Mouse (Mus musculus): Measurements from ENCODE around the gene Tnfrsf9.

The Tnfrsf9 gene

DNA sequence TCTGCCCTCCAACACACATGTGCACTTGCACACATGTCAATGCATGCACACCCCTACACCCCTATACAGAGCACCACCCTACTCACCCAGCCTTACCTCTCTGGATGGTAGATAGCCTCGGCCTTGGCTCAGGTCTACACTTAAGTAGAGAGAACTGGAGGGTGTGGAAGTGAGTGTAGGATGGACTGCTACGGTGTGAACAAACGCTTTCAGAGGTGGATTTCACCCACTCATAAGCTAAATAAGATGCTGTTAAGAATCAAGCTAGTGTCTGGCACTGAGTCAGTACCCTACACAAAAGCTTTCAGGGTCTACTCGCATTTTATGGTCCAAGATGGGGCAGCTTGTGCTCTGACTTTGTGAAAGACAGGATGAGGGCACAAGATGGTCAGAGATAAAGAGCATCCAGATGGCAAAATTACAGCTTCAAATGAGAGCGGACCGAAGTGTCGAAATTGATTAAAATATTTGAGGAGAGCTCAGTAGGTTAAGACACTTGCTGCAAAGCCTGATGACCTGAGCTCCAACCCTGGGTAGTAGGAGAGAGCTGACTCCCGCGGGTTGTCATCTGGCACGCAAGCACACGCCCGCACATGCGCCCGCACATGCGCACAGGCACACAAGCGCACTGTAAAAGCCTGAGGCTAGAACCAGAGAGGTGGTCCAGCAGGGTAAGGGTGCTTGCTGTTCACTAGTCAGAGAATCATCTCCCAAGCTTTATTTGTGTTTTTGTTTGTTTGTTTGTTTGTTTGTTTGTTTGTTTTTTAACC is 23.1 kb downstream of the Tnfrsf9 start:
- peak; percentile 14 for DNase-seq

DNA sequence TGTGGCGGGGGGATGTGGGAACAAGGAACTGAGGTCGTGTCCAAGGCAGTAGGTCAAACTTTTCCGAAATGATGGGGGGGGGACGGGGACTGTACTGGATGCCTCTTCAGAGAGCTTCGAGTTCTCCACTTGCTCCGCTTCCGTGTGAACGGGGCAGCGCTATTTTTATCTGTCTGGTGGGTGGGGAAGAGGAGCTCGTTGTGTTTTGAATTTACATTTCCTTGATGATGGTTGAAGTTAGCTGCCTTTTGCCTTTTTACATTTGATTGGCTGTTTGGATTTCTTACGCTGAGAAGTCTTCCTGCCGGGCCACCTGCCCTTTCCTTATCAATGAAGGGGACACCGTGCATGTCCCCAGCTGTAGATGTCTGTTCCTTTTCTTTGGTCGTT is 23.7 kb downstream of the Tnfrsf9 start:
- no peak for DNase-seq

DNA sequence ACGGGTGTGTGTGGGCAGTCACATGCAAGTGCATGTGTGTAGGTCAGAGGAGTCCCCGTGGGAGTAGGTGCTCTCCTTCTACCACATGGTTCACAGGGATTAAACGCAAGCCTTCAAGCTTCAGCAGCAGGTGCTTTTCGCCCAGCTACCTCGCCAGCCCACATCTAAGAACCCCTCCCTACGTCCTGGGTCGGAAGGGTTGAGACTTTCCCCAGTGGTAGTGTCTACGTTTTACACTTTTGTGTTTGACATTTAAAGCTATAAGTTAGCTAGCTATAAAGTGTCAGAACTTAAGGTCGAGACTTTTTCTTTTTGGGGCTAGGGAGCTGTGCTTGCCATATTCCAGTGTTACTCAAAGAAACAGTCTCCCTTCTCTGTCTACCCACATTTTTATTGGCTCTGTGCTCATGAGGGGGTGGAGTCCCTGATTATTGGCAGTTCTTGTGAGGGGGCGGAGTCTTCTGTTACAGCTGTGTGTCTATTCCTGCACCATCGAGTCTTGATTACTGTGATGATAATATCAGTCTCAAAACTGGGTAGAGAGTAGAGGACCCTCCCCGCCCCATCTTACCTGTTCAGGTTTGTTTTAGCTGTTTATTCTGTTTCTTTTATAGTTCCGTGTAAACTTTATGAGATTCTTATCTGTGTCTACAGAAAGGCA is 25.8 kb downstream of the Tnfrsf9 start:
- DNase-seq: no peak

DNA sequence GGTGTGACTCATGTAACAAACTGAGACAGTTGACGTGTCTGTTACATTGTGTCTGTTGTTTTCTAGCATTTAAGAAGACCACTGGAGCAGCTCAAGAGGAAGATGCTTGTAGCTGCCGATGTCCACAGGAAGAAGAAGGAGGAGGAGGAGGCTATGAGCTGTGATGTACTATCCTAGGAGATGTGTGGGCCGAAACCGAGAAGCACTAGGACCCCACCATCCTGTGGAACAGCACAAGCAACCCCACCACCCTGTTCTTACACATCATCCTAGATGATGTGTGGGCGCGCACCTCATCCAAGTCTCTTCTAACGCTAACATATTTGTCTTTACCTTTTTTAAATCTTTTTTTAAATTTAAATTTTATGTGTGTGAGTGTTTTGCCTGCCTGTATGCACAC is 30.3 kb downstream of the Tnfrsf9 start:
- no peak for DNase-seq

DNA sequence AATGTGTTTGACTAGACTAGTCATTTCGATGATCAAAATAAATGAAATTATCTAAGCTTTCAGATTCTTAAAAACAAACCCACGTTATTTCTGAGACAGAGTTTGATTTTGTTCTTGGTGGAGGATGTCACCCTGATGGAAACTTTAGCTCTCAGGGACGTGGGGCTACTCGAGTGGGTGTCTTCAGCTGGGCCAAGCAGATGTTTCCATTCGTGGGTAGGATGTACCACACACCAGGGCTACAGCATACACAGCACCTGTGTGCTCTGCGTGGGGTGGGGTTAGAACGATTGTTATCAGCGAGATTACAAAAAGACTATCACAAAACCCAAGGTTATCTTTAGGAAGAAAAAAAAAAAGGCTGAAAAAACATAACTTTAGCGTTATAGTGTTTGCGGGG is 36.6 kb downstream of the Tnfrsf9 start:
- DNase-seq: no peak

DNA sequence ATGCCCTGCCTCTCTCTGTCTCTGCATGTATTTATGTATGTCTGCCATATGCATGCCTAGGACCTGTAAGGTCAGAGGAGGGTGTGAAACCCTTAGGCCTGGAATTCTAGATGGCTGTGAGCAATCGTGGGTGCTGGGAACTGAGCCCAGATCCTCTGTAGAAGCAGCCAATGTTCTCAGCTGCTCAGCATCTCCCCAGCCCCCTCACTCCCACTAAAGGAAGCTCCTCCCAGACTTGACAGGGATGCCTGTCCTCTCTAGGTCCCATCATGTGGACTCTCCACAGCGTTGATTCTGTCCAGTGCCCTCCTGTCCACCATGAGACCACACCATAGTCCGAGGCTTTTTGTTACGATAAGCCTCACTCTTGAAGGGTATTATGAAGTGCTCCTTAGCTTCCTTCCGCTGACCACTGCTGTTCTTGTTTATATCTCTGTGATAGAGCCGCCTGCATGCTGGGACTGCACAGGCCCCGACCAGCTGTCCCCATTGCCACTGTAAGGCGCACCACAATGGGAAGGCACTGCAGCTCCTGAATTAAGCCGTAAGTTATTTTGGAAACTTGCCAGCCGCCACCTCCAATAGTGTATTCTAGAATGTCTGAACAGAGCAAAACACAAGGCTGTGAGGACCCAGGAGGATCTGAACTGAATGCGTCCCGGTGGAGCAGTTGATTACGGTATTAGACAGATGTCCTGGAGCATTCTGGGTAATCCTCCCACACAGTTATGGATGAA is 42.2 kb downstream of the Tnfrsf9 start:
- DNase-seq: peak; percentile 16

DNA sequence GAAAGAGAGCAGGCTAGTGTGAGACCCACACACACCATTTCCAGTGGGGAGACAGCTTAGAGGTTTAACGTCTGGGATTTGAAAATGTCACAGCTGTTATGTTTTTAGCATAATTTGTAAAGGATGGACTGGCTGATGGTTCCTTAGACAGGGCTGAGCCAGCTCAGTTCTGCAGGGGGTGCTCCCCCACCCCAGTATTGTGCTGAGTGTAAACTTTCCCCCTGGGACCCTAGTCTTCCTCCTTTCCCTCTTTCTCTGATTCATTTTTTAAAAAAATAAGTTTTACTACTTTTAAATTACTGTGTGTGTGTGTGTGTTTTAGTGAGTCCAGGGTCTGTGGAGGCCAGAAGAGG is 42.7 kb downstream of the Tnfrsf9 start:
- no peak for DNase-seq

DNA sequence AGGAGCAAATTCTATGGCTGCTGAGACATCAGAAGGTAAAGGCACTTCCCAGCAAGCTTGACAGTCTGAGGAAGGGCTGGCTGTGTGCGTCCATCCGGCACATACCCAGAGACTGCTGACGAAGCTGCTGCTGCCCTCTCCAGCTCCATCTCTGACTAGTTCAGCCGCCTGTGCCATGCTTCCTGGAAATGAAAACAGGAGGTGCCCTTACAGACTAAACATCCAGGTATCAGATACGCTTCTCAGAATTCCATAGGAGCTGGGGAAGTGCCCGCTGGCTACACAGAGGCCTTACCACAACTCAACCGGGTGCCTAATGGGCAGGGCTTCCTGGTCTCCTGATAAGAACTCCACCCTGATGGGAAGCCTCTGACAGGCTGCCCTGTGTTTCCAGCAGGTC is 44.2 kb downstream of the Tnfrsf9 start:
- DNase-seq: no peak

DNA sequence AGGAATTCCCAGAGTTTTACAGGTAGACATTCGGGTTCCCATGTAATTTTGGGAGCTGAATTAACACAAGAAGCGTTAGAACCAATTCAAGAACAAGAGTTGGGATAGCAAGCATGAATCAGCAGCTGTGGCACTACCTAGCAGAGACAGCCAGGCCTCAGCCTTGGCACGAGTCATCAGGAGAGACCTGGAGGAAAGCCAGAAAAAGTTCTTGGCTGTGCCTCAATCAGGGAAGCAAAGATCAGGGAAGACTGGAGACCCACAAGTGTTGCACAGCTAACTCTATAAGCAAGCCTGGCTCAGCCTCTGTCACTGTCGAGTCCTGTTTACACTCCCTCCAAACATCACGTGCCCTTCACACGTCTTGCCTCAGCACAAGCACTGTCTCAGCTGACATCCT is 47.9 kb downstream of the Tnfrsf9 start:
- DNase-seq: peak; percentile 23

DNA sequence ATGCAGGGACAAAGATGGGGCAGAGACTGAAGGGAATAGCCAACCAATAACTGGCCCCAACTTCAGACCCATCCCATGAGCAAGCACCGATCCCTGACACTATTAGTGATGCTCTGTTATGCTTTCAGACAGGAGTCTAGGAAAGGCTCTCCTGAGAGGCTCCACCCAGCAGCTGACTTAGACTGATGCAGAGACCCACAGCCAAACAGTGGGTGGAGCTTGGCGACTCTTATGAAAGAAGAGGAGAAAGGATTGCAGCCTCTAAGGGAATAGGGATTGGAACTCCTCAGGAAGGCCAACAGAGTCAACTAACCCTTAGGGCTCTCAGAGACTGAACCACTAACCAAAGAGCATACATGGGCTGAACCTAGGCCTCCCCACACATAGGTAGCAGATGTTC is 49.3 kb downstream of the Tnfrsf9 start:
- DNase-seq: no peak

DNA sequence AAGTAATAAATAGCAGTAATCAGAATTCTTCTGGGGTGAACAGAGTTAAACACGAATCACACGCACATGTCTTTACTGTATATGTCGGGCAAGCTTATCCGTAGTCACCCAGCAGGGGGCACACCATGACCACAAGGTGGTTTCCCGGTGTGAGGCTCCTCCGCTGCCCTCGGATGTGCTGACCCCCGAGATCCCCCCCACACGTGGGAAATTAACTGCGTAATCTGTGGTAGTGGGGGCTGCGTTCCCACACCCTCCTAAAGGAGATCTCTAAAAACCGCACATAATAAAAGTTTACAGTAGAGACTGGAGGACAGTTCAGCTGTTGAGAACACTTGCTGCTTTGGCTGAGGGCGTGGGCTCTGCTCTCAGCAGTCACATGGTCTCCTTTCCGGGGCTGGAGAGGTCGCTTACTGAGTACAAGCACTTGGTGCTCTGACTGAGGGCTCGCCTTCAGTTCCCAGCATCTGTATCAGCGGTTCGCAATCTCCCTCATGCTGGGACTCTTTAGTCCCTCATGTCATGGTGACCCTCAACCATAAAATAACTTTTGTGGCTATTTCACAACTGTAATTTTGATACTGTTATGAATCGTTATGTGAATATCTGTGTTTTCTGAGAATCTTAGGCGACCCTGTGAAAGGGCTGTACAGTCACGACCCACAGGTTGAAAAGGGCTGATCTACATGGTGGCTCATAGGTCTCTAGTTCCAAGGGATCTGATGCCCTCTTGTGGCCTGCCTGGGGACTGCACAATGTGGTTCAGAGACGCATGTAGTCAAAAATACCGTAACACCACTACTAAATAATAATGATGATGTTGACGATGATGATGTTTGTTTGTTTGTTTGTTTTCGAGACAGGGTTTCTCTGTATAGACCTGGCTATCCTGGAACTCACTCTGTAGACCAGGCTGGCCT is 50.5 kb downstream of the Tnfrsf9 start:
- peak; percentile 91 for DNase-seq

DNA sequence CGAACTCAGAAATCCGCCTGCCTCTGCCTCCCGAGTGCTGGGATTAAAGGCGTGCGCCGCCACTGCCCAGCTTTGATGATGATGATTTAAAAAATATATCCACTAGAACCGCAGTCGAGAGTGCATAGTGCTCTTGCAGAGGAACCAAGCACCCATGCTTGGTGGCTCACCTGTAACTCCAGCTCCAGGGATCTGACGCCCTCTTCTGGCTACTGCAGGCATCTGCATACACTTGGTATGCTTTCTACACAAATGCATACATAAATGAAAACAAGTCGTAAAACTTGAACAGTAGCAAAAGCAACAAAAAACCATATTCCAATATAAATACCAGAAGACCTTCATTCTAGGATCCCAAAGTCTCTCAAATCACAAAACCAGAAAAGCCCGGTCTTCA is 51.2 kb downstream of the Tnfrsf9 start:
- DNase-seq: no peak

DNA sequence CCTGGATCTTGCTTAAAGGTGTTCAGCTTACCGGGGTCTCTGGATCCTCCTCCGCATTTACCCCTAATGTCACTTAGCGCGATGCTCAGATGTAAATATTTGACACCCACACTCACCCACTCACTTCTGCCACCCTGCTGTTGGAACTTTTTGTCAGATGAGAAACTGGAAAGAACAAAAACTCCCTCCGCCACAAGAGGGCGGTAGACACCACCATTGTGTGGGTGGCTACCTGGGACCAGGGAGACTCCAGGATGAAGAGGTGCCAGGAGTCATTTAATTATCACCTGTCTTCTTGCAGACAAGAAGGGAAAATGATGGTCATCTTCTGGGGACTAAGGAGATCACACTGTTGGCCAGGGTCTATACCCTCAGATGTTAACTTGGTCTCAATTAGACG is 52.2 kb downstream of the Tnfrsf9 start:
- DNase-seq: peak; percentile 71

DNA sequence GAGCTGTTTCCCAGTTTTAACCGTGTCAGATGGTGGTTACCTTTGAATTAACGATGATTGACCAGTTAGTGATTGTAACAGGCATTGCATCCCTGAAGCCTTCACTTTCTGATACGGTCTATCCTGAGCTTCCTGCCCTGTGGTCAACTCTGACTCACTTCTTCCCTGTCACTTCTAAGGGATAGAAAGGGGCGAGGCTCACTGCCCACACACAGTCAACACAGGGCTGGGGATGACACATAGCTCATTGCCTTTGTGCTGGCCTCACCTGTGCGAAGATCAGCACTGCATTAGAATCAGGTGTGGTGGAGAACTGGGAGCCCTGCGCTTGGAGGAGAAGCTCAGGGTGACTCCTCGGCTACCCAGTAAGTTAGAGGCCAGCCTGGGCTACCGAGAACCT is 54.6 kb downstream of the Tnfrsf9 start:
- no peak for DNase-seq

DNA sequence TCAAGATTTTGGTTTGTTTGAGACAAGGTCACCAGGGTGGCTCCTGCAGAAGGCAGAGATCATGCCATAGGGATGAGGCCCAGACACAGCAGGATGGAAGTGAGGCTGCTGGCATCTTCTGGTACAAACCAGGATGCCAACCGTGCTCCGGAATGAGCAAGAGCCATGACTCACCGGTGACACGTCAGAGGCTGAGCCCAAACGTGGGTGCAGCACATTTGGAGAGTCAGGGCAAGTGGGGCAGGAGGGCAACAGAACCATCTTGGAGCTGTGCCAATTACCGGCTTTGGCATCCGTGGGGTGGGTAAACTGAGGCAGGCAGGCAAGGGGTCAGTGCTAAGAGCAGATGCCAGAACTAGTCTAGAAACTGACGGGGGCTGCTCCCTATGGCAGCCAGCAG is 58.9 kb downstream of the Tnfrsf9 start:
- no peak for DNase-seq

DNA sequence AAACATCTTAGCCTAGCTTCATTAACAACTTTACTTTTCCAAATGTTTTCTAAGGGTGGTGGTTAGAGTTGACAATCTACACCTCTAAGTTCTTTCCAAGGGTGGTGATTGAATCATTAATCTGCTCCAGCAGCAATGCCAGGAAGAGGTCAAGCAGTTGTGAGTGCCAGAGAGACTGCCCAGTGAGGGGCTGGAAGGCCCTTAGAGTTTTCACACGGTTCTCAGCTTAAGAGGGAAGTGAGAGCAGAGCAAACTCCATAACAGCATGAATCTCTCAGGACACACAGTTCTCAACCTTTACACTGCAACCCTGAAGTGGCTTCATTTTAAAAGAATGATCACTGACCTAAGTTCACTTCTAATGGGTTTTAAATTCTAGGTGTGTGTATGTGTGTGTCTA is 60.8 kb downstream of the Tnfrsf9 start:
- peak; percentile 58 for DNase-seq

DNA sequence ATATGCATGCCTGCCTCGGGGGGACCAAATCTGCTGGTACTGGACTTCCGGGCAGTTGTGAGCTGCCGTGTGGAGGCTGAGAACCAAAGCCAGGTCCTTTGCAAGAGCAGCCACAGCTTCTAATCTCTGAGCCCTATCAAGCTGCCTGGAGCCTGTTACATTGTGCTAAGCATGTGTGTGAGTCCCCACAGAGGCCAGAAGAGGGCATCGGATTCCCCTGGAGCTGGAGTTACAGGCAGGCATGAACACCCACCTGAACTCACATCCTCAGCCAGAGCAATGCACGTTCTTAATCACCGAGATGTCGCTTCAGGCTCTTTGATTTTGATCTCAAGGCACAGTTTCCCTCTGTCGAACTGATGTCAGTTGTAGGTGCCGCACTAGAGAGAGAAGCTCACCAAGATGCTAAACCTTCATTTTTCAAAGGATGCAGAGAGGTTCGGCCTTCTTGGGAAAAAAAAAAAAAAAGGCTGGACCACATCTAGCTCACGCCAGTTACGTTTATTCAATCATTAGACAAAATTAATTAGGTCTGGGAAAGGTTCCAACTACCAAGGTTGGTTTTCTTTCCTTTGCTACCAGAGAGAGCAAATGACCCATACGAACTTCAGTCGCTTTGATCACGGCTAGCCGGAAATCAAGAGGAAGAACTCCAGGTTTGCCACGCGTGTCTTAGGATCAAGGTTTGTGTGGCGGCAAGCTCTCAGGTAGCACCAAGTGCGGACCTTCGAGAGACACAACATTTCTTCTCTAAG is 64.0 kb downstream of the Tnfrsf9 start:
- DNase-seq: no peak

DNA sequence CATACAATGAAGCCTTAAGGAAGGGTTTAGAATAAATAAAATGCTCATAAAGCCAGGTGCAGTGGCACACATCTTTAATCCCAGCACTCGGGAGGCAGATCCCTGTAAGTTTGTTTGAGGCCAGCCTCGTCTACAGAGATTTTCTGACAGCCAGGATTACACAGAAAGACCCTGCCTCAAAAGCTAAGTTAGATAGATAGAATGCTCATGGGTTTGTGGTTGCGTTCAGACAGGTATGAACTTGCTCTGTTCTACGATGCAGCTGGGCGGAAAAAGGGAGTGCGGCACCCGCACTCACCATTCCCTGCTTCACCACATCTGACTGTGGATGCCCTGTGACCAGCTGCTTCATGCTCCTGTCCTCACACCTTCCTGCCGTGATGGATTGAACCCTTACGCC is 65.1 kb downstream of the Tnfrsf9 start:
- no peak for DNase-seq

DNA sequence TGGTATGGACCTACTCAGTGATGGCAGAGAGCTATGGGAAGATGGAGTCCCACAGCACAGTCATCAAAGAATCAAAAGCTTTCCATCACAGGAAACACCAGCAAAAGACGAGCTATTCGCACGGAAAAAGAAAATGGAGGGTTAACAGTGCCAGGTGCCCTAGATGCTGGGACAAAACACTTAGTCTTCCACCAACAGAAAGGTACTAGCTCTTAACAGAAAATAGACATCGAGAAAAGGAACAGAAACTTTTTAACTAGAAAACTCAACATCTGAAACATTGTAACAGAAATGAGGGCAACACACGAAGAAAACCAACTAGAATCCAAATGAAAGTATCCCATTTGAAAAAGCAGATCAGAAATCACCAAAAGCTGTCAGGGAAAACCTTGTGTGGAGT is 65.8 kb downstream of the Tnfrsf9 start:
- DNase-seq: no peak

DNA sequence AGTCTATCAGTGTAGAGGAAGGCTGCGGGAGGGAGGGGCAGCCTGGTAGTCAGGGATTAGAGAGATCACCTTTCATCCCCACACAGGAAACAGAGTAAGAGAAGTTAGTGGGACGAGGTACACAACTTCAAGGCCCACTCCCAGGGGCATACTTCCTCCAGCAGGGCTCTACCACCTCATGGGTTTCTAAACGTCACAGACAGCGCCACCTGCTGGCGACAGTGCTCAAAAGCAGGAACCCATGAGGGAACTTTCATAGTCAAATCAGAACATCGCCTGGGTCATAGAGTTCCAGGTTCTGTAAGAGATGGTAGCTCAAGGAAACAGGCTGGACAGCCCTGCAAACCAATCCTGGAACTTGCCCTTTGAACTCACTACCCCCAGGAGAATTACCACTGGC is 75.8 kb downstream of the Tnfrsf9 start:
- peak; percentile 57 for DNase-seq
